Mouse (Mus musculus) forebrain, embryonic 11.5 days (tissue): ENCODE data around the gene Oat. TPM values are rescaled to one million over a fixed set of nuclear protein-coding genes. Genes with fewer than 3 reads are reported as not detected.

Experiments used
- ATAC-seq: fragments of 200-750 bp; cut with Nextera tagmentation; replicated peaks from 2 replicates; pipeline ENCODE4 v1.8.0; 2017; ENCODE audit warnings: moderate TSS enrichment; ENCODE audit not compliant: low FRiP score
- DNase-seq: peaks from one replicate; pipeline ENCODE4 v3.0.0-alpha.2; 2017; ENCODE audit warnings: low spot score
- H3K27ac ChIP-seq: fragments of 300-500 bp; sonication (generic); 2 replicates; pipeline ENCODE4 v1.5.1; 2014; ENCODE audit warnings: low read depth, low read length
- H3K27me3 ChIP-seq: fragments of 300-500 bp; sonication (generic); 2 replicates; pipeline ENCODE4 v1.6.1; 2014; ENCODE audit warnings: mild to moderate bottlenecking, low read length, mixed read lengths; ENCODE audit not compliant: control insufficient read depth, insufficient read depth
- H3K36me3 ChIP-seq: fragments of 300-500 bp; sonication (generic); 2 replicates; pipeline ENCODE4 v1.6.1; 2014; ENCODE audit warnings: mild to moderate bottlenecking, low read length, moderate library complexity, mixed read lengths; ENCODE audit not compliant: control insufficient read depth, insufficient read depth
- H3K4me1 ChIP-seq: fragments of 300-500 bp; sonication (generic); replicated peaks from 2 replicates; pipeline ENCODE4 v1.6.1; 2014; ENCODE audit warnings: low read length, mixed read lengths; ENCODE audit not compliant: control insufficient read depth, insufficient read depth
- H3K4me2 ChIP-seq: fragments of 300-500 bp; sonication (generic); 2 replicates; pipeline ENCODE4 v1.6.1; 2014; ENCODE audit warnings: low read depth, mild to moderate bottlenecking, low read length, moderate library complexity, mixed read lengths; ENCODE audit not compliant: severe bottlenecking
- H3K4me3 ChIP-seq: fragments of 300-500 bp; sonication (generic); 2 replicates; pipeline ENCODE4 v1.5.1; 2014; ENCODE audit warnings: low read depth, low read length
- H3K9ac ChIP-seq: fragments of 300-500 bp; sonication (generic); 2 replicates; pipeline ENCODE4 v1.6.1; 2014; ENCODE audit warnings: low read length
- H3K9me3 ChIP-seq: fragments of 300-500 bp; sonication (generic); 2 replicates; pipeline ENCODE4 v1.6.1; 2016; ENCODE audit warnings: low read length, mixed read lengths; ENCODE audit not compliant: control insufficient read depth
- WGBS: fragments of 180-500 bp; shearing (Covaris S2); extraction: QIAGEN DNeasy Blood & Tissue Kit; methylation state at CpG from one replicate; pipeline ENCODE4 v1.1.7; 2014; 5-methylcytosine and 5-hydroxymethylcytosine counted together
- polyA plus RNA-seq: library from polyadenylated mRNA; unstranded; fragments of >200 nt; fragmentation: Nextera tagmentation; extraction: Ambion mirVana; gene quantifications from 2 replicates; pipeline ENCODE4 v1.2.1, GENCODE M21; 2014

Gene Oat
- polyA plus RNA-seq, 1 experiment from 2014 or later = 134 TPM

DNA sequence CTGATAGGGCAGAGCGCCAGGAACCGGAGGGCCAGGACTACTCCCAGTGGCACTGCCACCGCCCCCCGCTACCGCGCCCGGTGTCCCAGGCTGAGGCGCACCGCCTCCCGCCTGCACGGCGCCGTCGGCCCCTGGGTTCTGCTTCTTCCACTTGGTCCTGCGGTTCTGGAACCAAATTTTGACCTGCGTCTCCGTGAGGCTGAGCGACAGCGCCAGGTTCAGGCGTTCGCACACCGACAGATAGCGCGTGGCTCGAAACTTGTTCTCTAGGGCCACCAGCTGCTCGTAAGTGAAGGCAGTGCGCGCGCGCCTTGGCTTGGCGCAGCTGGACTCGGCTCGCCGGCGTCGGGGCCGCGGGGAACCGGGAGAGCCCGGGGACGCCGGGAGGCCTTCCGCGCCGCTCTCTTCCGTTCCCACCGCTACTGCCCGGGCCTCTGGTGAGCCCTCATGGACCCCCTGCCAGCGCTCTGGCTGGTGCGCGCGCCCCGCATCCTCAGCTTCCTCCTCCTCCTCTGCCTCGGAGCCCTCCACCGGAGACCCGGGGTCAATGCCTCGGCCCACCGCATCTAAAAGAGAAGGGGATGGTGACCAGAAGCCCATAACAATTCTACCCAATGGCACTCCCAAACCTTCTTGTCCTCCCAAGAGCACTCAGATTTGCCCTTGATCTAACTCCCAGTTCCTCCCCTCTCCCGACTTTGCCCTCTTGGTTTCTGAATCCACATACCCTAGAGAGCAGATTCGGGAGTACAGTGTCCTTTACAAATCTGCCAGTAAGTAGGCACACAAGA lies 21.2 kb upstream of the Oat start:
- Histone ChIP-seq H3K27ac (no peak overlapping the region), H3K27me3 (peaks cover 74% of the 10 kb centered on the region), H3K9ac (0 out of 2 replicates have a peak overlapping the region, but pooled peaks have one; percentile 17), H3K4me3 (peak overlapping the region; percentile 38), H3K9me3 (no peaks in the 10 kb centered on the region), H3K36me3 (no peaks in the 10 kb centered on the region), H3K4me2 (peak overlapping the region; percentile 57), H3K4me1 (peaks cover 9% of the 10 kb centered on the region; the same call in 1 of the 2 replicates)
- WGBS = under 1% methylated on average over 60 of the region's 60 CpGs
- ATAC-seq = no peak
- peak; percentile 67 for DNase-seq

DNA sequence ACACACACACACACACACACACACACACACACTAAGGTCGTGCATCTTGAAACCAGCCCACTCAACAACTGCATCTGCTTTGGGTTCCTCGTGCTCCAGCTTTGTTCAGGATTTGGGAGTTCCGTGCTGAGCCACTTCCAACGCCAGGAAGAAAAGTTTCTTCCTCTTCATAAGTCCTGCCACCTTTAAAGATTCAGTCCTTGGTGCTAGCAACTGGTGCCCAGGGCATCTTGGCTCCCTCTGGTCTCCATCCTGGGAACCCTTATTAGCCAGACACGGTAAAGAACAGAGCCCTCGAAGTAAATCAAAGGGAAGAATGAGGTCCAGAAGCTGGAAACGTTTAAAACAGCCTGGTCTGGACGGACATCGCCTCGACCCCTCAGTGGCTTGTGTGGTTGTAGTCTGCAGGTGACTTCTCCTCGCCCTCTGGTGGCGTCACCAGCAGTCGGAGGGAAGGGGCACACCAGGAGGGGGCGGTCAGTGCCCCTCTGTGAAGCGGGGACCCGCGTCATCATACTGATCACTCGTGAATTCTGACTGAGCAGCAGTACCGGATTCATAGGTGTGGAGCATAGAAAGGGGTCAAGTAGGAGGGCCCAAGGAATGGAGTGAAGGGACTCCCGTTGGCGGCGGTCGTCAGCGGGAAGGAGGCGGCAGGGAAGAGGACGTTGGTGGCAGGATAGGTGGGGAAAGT lies 20.5 kb upstream of the Oat start:
- peaks cover 67% of the 10 kb centered on the region for H3K27me3 ChIP-seq
- WGBS = 3% methylated on average over 26 of the region's 26 CpGs
- no peak for ATAC-seq
- H3K9me3 ChIP-seq = no peaks in the 10 kb centered on the region
- H3K9ac ChIP-seq = no peak overlapping the region
- H3K4me2 ChIP-seq = peak overlapping the region; percentile 57
- H3K4me3 ChIP-seq = peak overlapping the region; percentile 38
- H3K4me1 ChIP-seq = peaks cover 9% of the 10 kb centered on the region; the same call in 1 of the 2 replicates
- H3K27ac ChIP-seq = no peak overlapping the region
- H3K36me3 ChIP-seq = no peaks in the 10 kb centered on the region
- no peak for DNase-seq

DNA sequence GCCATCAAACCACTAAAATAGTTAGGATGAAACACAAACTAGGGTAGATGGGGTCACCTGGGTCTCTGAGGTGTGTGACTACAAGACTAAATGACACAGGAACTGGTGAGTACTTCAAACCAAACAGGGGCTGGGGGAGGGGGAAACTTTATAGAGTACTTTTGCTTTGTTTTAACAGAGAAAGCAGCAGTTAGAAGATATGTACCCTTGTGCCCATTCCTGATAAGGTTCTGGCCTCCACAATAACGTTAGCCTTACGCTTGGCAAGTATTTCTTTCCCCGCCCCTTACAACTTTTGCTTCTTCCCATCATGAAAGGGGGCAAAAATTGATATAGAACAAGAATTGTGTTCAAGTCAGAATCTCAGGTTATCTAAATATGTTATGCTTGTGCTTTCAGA lies 19.6 kb upstream of the Oat start:
- DNase-seq (no peak), ATAC-seq (no peak)
- Histone ChIP-seq H3K4me3 (no peak overlapping the region), H3K9ac (no peak overlapping the region), H3K27ac (no peak overlapping the region), H3K27me3 (peaks cover 57% of the 10 kb centered on the region), H3K36me3 (no peaks in the 10 kb centered on the region), H3K9me3 (no peaks in the 10 kb centered on the region), H3K4me2 (no peak overlapping the region), H3K4me1 (peaks cover 9% of the 10 kb centered on the region; the same call in 1 of the 2 replicates)
- WGBS = 82% methylated on average over 3 of the region's 3 CpGs

DNA sequence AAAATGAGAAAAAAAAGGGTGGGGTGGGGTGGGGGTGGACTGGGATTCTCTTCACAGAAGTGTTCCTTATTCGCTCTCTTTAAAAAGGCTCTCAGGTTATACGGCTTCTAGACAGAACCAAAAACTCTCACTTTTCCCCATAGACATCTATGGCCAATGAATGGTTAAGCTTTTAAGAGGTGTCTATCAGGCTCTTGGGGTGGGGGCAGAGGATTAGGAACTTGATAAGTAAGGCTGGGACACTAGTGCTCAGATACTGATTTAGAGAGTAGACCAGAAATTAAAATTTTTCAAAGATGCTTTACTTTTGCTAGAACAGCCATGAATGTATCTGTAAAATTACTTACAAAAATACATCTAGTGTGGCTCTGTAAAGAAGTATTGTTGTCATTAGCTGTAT lies 18.1 kb upstream of the Oat start:
- Histone ChIP-seq H3K27me3 (peaks cover 43% of the 10 kb centered on the region), H3K4me1 (peaks cover 4% of the 10 kb centered on the region; the same call in 1 of the 2 replicates), H3K9ac (no peak overlapping the region), H3K36me3 (no peaks in the 10 kb centered on the region), H3K9me3 (no peaks in the 10 kb centered on the region), H3K4me2 (no peak overlapping the region), H3K27ac (no peak overlapping the region), H3K4me3 (no peak overlapping the region)
- ATAC-seq = no peak
- 78% methylated on average over 2 of the region's 2 CpGs for WGBS
- no peak for DNase-seq

DNA sequence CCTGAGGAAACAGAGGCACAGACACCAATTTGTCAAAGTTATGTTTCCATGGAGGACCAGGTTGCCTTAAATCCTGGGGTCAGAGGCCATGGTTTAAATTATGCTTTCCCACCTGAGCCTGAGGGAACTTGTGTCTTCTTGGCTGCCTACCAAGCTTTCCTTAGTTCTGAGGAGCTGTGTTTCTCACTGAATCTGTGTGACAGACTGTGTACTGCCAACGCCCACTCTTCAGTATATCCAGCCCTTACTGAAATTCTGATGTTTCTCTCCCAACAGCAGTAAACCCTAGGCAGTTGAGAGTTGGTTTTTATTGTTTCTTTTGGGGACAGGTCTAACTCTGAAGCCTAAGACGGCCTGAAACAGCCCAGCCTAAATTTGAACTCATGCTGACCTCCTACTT lies 17.6 kb upstream of the Oat start:
- no peak overlapping the region for H3K4me2 ChIP-seq
- H3K9me3 ChIP-seq = no peaks in the 10 kb centered on the region
- ATAC-seq = no peak
- peaks cover 37% of the 10 kb centered on the region for H3K27me3 ChIP-seq
- H3K27ac ChIP-seq = no peak overlapping the region
- no peaks in the 10 kb centered on the region for H3K36me3 ChIP-seq
- H3K4me1 ChIP-seq = peaks cover 2% of the 10 kb centered on the region; the same call in 1 of the 2 replicates
- H3K9ac ChIP-seq = no peak overlapping the region
- DNase-seq = no peak
- 82% methylated on average over 2 of the region's 2 CpGs for WGBS
- H3K4me3 ChIP-seq = no peak overlapping the region

DNA sequence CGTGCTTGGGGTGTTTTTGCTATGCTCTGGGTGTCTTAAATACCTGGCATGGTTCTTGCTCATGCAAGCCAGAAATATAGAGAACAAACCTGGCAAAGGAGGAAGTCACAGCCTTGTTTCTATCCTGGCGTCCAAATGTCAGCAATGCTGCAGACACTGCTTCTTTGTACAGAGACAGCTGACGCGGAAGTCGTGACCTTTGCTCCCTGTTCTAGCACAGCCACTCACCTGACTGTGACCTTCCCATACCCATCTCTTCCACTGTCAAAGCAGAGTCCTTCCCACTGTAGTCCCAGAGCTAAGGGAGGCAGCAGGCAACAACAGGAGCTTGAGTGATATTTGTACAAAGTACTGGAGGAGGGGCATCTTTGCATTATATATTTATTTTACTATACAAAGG lies 13.4 kb upstream of the Oat start:
- no peak for ATAC-seq
- peak; percentile 37 for DNase-seq
- no peaks in the 10 kb centered on the region for H3K27me3 ChIP-seq
- no peak overlapping the region for H3K9ac ChIP-seq
- 62% methylated on average over 5 of the region's 5 CpGs for WGBS
- no peaks in the 10 kb centered on the region for H3K36me3 ChIP-seq
- no peaks in the 10 kb centered on the region for H3K9me3 ChIP-seq
- H3K27ac ChIP-seq = no peak overlapping the region
- no peak overlapping the region for H3K4me2 ChIP-seq
- no peaks in the 10 kb centered on the region for H3K4me1 ChIP-seq
- H3K4me3 ChIP-seq = no peak overlapping the region

DNA sequence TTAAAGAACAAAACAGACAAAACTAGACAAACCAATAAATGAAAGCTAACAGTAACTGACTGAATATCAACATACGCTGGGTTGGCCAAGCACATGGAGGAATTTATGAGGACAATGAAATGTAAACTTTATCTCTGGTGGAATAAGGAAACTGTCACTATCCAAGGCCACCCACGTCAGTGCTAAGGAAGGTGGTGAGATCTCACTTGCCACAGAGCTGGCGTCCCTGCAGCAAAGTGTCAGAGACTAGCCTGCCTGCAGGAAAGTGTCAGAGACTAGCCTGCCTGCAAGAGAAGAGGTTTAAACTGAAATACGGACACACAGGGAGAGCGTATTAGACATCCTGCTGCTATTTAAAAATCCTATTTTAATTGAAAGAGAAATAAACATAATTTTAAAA lies 11.0 kb upstream of the Oat start:
- no peak for DNase-seq
- H3K4me1 ChIP-seq = no peaks in the 10 kb centered on the region
- H3K27me3 ChIP-seq = no peaks in the 10 kb centered on the region
- H3K36me3 ChIP-seq = no peaks in the 10 kb centered on the region
- H3K4me2 ChIP-seq = no peak overlapping the region
- no peak overlapping the region for H3K4me3 ChIP-seq
- WGBS = 72% methylated on average over 5 of the region's 5 CpGs
- H3K27ac ChIP-seq = no peak overlapping the region
- ATAC-seq = no peak
- H3K9ac ChIP-seq = no peak overlapping the region
- H3K9me3 ChIP-seq = no peaks in the 10 kb centered on the region

DNA sequence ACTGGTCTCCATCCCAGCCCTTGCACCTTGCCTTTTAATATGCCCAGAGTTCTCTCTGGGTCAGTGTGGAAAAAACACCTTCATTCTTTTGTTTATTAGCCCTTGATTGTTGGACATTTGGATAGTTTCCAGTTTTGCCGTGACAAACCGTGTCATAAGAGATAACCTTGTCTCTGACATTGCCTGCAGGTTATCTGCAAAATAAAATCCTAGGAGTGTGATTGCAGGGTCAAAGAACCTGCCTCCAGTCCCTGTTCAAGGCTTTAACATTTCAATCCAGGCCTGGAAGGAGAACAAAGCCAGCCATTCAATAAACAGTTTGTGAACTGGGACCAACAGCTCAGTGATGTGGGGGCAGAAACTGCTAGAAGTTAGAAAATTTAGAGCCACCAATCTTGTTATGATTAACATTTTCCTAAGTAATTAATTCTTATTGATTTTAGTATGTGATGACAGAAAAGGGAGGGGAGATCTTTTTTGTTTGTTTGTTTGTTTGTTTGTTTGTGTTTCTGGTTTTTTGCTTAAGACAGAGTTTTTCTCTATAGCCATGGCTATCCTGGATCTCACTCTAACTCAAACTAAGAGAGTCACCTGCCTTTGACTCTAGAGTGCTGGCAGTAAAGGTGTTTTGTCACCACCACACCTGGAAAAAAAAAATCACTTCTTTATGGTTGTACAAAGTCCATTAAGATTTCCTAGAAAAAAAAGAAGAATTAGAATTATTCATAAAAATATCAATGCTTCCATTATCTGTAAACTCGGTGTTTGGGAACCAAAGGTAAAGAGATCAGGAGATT lies 9.7 kb upstream of the Oat start:
- Histone ChIP-seq H3K27ac (no peak overlapping the region), H3K36me3 (no peaks in the 10 kb centered on the region), H3K4me3 (no peak overlapping the region), H3K4me2 (no peak overlapping the region), H3K9ac (no peak overlapping the region), H3K27me3 (no peaks in the 10 kb centered on the region), H3K9me3 (no peaks in the 10 kb centered on the region), H3K4me1 (no peaks in the 10 kb centered on the region)
- DNase-seq (no peak), ATAC-seq (no peak)
- WGBS = 82% methylated on average over 3 of the region's 3 CpGs
